Mouse (Mus musculus): ENCODE data around the gene Pde4b. TPM values are rescaled to one million over a fixed set of nuclear protein-coding genes. Genes with fewer than 3 reads are reported as not detected.

Gene Pde4b
- polyA plus RNA-seq, 1 experiment = 14.3 TPM

DNA sequence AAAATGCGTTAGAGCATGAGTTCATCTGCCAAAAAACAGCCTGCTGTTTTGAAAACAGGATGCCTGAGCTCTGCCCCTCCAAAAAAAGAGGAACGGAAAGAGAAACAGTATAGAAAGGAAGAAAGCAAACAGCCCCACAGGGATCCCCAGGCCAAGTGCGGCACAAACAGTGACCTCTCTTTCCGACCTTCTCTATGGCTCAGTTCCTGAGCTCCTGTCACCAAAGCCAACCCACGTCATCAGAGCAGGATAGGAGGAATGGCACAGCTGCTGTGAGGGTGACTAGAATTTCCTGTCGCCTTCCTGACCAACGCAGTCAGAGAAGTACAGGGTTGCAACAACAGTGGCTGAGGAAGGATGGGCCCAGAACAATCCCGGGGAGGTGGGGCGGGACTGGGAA, 486.9 kb downstream of the Pde4b start:
- Histone ChIP-seq H3K4me1 (ENCODE audit: control insufficient read depth, insufficient read depth, insufficient read length) (peaks cover 24% of the 10 kb centered on the region), H3K27me3 (ENCODE audit: control insufficient read depth, insufficient read depth, low read length) (no peaks in the 10 kb centered on the region), H3K4me3 (ENCODE audit: extremely low read depth, insufficient read depth, insufficient read length) (peak overlapping the region; percentile 39), H3K36me3 (ENCODE audit: control insufficient read depth, insufficient read depth, low read length) (peaks cover 9% of the 10 kb centered on the region), H3K27ac (ENCODE audit: insufficient read depth, low read length) (peak overlapping the region; percentile 99)
- TF ChIP-seq POLR2A (IDR thresholded peaks at IDR 0.05; ENCODE audit: low read depth, low read length) (no peak), CTCF (IDR thresholded peaks at IDR 0.05; ENCODE audit: extremely low read depth, insufficient read depth, insufficient read length, insufficient replicate concordance) (no peak)
- 5% methylated on average over 9 of the region's 9 CpGs for WGBS
- DNase-seq (ENCODE audit: low read depth in 1 of 2, low spot score in 2 of 2) = peak; percentile 59 to 69

DNA sequence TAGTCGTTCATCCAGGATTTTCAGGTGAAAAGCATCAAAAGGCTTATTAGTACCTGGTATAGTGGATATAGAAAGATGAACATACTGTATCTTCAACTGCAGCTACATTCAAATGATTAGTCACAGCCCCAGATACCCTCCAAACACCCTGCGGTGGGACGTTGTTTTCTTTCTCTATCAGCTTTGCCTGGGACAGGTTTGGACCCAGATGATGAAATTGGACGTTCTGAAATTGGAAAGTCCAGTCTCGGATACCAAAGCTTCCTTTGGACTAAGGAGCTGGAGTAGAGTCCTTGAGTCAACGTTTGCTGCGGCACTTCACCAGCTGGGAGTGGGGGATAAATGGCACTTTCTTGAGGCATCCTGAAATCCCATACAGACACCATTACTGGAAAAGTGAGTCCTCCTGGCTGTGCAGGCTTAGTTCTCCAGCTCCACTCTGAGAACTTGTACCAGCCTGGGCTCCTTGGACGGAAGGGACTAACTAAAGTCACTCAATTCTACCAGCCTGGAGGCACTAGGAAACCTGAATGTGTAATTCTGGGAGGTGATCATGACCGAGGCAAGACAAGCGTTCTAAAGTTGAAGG, 487.4 kb downstream of the Pde4b start:
- Histone ChIP-seq H3K36me3 (ENCODE audit: control insufficient read depth, insufficient read depth, low read length) (peaks cover 9% of the 10 kb centered on the region), H3K27me3 (ENCODE audit: control insufficient read depth, insufficient read depth, low read length) (no peaks in the 10 kb centered on the region), H3K27ac (ENCODE audit: insufficient read depth, low read length) (peak overlapping the region; percentile 99), H3K4me1 (ENCODE audit: control insufficient read depth, insufficient read depth, insufficient read length) (peaks cover 25% of the 10 kb centered on the region), H3K4me3 (ENCODE audit: extremely low read depth, insufficient read depth, insufficient read length) (peak overlapping the region; percentile 32)
- WGBS = 58% methylated on average over 10 of the region's 10 CpGs
- DNase-seq (ENCODE audit: low read depth in 1 of 2, low spot score in 2 of 2) = no peak
- TF ChIP-seq POLR2A (IDR thresholded peaks at IDR 0.05; ENCODE audit: low read depth, low read length) (no peak), CTCF (IDR thresholded peaks at IDR 0.05; ENCODE audit: extremely low read depth, insufficient read depth, insufficient read length, insufficient replicate concordance) (no peak)

DNA sequence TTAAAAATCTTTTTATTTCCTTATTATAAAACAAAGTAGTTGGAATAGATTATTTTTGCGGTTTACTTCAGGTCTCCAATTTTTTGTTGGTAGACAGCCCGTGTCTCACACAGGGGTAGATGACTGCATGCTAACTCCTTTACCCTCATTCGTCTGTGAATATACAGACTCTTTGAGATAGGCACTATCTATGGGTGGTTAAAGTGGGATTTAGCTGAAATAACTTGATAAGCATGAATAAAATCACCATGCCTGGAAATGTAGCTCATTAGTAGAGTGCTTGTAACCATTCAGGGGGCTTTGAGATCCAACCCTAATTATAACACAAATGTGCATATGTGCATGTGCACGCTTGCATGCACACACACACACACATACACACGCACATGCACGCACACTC, 488.8 kb downstream of the Pde4b start:
- H3K4me1 ChIP-seq (ENCODE audit: control insufficient read depth, insufficient read depth, insufficient read length) = peaks cover 25% of the 10 kb centered on the region
- no peak overlapping the region for H3K4me3 ChIP-seq (ENCODE audit: extremely low read depth, insufficient read depth, insufficient read length)
- H3K27ac ChIP-seq (ENCODE audit: insufficient read depth, low read length) = no peak overlapping the region
- DNase-seq (ENCODE audit: low read depth in 1 of 2, low spot score in 2 of 2) = no peak
- H3K27me3 ChIP-seq (ENCODE audit: control insufficient read depth, insufficient read depth, low read length) = no peaks in the 10 kb centered on the region
- peaks cover 11% of the 10 kb centered on the region for H3K36me3 ChIP-seq (ENCODE audit: control insufficient read depth, insufficient read depth, low read length)
- TF ChIP-seq POLR2A (IDR thresholded peaks at IDR 0.05; ENCODE audit: low read depth, low read length) (no peak), CTCF (IDR thresholded peaks at IDR 0.05; ENCODE audit: extremely low read depth, insufficient read depth, insufficient read length, insufficient replicate concordance) (no peak)
- 81% methylated on average over 6 of the region's 6 CpGs for WGBS

DNA sequence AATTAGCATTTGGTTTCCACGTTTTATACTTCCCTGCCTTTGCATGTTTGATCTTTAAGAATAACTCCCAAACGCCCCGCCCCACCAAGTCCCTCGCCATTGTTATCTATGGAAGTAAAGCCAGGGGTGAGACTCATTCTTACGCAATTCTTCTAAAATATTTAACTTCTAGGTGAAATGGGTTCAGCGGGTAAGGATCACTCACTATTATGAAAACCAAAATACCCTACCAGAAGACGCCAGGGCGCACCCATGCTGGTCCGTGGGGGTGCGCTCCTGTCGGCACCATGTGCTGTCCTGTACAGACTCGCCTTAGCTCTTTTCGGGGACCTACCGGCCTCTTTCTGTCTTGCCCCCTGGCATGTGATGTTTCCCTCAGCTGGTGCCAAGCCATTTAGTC, 490.3 kb downstream of the Pde4b start:
- Histone ChIP-seq H3K27me3 (ENCODE audit: control insufficient read depth, insufficient read depth, low read length) (no peaks in the 10 kb centered on the region), H3K4me3 (ENCODE audit: extremely low read depth, insufficient read depth, insufficient read length) (no peak overlapping the region), H3K27ac (ENCODE audit: insufficient read depth, low read length) (no peak overlapping the region), H3K4me1 (ENCODE audit: control insufficient read depth, insufficient read depth, insufficient read length) (peaks cover 25% of the 10 kb centered on the region), H3K36me3 (ENCODE audit: control insufficient read depth, insufficient read depth, low read length) (peaks cover 12% of the 10 kb centered on the region)
- no peak for TF ChIP-seq CTCF (IDR thresholded peaks at IDR 0.05; ENCODE audit: extremely low read depth, insufficient read depth, insufficient read length, insufficient replicate concordance)
- TF ChIP-seq POLR2A (IDR thresholded peaks at IDR 0.05; ENCODE audit: low read depth, low read length) = no peak
- WGBS = 90% methylated on average over 14 of the region's 14 CpGs
- DNase-seq (ENCODE audit: low read depth in 1 of 2, low spot score in 2 of 2) = no peak

DNA sequence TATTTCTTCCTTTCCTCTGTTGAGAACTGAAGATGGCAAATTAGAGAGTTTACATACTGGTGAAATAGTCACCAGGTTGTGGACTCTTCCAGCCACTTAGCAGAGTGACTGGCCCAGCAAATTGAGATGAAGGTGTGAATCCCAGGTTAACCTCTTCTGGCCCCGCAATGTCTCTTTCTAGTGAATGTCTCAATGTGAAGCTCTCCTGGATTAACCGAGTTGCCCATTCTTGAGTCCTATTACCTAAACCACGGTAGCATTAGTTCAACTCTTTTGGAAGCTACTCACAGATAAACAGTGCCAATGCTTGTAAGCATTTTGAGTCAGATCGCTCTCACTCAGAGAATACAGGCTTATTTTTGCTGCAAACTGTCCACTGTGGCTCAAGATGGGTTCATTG, 491.7 kb downstream of the Pde4b start:
- Histone ChIP-seq H3K4me1 (ENCODE audit: control insufficient read depth, insufficient read depth, insufficient read length) (peaks cover 20% of the 10 kb centered on the region), H3K27me3 (ENCODE audit: control insufficient read depth, insufficient read depth, low read length) (no peaks in the 10 kb centered on the region), H3K27ac (ENCODE audit: insufficient read depth, low read length) (no peak overlapping the region), H3K36me3 (ENCODE audit: control insufficient read depth, insufficient read depth, low read length) (peaks cover 14% of the 10 kb centered on the region), H3K4me3 (ENCODE audit: extremely low read depth, insufficient read depth, insufficient read length) (no peak overlapping the region)
- no peak for DNase-seq (ENCODE audit: low read depth in 1 of 2, low spot score in 2 of 2)
- WGBS = 81% methylated on average over 4 of the region's 4 CpGs
- TF ChIP-seq CTCF (IDR thresholded peaks at IDR 0.05; ENCODE audit: extremely low read depth, insufficient read depth, insufficient read length, insufficient replicate concordance) (no peak), POLR2A (IDR thresholded peaks at IDR 0.05; ENCODE audit: low read depth, low read length) (no peak)

DNA sequence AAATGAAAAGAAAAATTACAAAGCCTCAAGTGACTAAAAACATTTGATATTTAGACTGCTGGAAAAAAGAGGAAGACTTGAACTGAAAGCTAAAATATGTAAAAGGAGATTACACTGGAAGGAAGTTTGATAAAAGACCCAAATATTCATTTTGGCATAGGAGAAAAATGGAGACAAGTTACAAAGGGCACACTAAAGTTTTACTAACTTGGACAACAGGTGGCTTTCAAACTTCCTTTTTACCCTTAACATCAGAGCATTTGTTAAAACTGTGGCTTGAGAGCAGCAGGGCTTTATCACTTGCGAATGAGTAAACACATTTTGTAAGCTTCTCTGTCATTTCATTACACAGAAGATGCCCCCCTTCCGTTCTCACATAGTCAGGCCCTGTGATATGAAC, 492.4 kb downstream of the Pde4b start:
- 29% methylated on average over 2 of the region's 2 CpGs for WGBS
- H3K27ac ChIP-seq (ENCODE audit: insufficient read depth, low read length) = peak overlapping the region; percentile 4; the same call in 1 of the 2 replicates
- H3K36me3 ChIP-seq (ENCODE audit: control insufficient read depth, insufficient read depth, low read length) = peaks cover 16% of the 10 kb centered on the region
- DNase-seq (ENCODE audit: low read depth in 1 of 2, low spot score in 2 of 2) = no peak
- TF ChIP-seq POLR2A (IDR thresholded peaks at IDR 0.05; ENCODE audit: low read depth, low read length) = no peak
- TF ChIP-seq CTCF (IDR thresholded peaks at IDR 0.05; ENCODE audit: extremely low read depth, insufficient read depth, insufficient read length, insufficient replicate concordance) = no peak
- H3K4me3 ChIP-seq (ENCODE audit: extremely low read depth, insufficient read depth, insufficient read length) = no peak overlapping the region
- H3K4me1 ChIP-seq (ENCODE audit: control insufficient read depth, insufficient read depth, insufficient read length) = peaks cover 23% of the 10 kb centered on the region
- H3K27me3 ChIP-seq (ENCODE audit: control insufficient read depth, insufficient read depth, low read length) = no peaks in the 10 kb centered on the region

DNA sequence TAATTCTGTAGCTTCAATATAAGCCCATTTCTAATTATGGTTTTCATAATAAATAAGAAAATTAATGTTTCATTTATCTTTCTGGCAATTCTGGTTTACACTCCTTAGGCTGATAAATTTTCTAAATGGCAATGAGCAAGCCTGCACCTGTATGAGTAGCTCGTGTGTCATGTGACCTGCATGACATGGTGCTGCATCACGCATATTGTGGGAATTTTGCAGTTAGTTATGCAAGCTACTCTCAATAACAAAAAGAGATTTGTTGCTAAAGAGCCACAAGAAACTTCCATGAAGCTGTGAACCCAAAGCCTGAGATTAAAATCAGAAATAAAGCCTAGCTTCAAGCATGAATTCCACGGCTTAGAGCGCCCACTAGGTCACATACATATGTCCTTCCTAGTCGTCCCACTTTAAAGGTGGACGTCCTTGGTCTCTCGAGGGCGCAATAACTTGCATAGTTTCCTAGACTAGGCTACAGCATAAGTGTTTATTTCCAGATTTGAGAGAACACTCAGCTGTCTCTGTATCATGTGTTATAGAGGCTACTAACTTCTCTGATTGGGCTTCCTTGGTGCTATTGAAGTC, 494.9 kb downstream of the Pde4b start:
- TF ChIP-seq CTCF (IDR thresholded peaks at IDR 0.05; ENCODE audit: extremely low read depth, insufficient read depth, insufficient read length, insufficient replicate concordance) (no peak), POLR2A (IDR thresholded peaks at IDR 0.05; ENCODE audit: low read depth, low read length) (no peak)
- WGBS = 85% methylated on average over 8 of the region's 8 CpGs
- DNase-seq (ENCODE audit: low read depth in 1 of 2, low spot score in 2 of 2) = no peak

More for the DNA sequence above, 494.9 kb downstream of the Pde4b start:
- Histone ChIP-seq H3K36me3 (ENCODE audit: control insufficient read depth, insufficient read depth, low read length) (peaks cover 12% of the 10 kb centered on the region), H3K4me1 (ENCODE audit: control insufficient read depth, insufficient read depth, insufficient read length) (peaks cover 16% of the 10 kb centered on the region), H3K27me3 (ENCODE audit: control insufficient read depth, insufficient read depth, low read length) (no peaks in the 10 kb centered on the region), H3K27ac (ENCODE audit: insufficient read depth, low read length) (no peak overlapping the region), H3K4me3 (ENCODE audit: extremely low read depth, insufficient read depth, insufficient read length) (no peak overlapping the region)

All from spleen, adult 2 months (tissue).